Mouse (Mus musculus): ENCODE results near the gene Psmd6.
A peak's percentile ranks its signal among the peaks of the same experiment; 100 is the strongest.

The Psmd6 gene

GRCm38 (mm10) chr14:14120230-14121096, at the start of gene Psmd6:
Gene Psmd6 (minus strand): TSS chr14:14120984.
- DNase-seq (ENCODE audit: low spot score in 2 of 2) = peak; percentile 89 to 92

GRCm38 (mm10) chr14:14110710-14111109, 10.1 kb downstream of the Psmd6 start:
- no peak for DNase-seq (ENCODE audit: low spot score in 2 of 2)

- DNase-seq (ENCODE audit: low spot score in 2 of 2) = no peak
Observed at GRCm38 (mm10) chr14:14104930-14105318, 15.9 kb downstream of the Psmd6 start.

DNA sequence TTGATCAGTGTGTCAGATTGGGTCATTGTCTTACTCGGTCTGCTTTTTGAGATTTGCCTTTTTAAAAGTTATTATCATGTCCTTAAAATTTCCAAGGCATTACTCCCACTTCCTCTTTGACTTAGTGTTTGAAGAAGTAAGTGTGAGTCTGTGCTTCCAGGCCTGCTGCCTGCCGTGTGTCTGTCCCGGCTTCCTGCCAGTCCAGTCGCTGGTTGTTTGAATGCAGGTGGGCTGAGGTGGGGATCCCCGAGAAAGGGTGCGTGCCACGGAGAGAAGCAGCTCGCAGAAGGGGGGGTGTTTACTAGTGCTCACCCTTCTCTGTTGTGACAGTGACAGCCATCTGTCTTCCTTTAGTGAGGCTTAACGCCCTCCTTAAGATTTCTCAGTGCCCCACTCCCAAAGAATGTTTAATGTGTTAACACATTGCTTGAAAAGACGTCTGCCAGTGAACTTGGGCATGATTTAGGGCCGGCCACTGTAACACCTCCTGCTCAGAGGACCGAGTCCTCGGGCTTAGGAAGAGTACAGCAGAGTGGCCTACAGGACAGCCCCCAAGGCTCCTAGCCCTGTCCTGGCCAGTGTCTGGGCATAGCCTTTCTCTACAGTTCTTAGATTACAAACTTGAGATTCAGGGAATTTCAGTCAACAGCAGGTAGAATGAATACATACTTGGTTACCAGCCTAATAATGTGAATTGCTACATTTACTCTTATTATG, 16.4 kb downstream of the Psmd6 start:
- DNase-seq (ENCODE audit: low spot score in 2 of 2) = no peak

GRCm38 (mm10) chr14:14101296-14101695, 19.5 kb downstream of the Psmd6 start:
- DNase-seq (ENCODE audit: low spot score in 2 of 2) = no peak

DNA sequence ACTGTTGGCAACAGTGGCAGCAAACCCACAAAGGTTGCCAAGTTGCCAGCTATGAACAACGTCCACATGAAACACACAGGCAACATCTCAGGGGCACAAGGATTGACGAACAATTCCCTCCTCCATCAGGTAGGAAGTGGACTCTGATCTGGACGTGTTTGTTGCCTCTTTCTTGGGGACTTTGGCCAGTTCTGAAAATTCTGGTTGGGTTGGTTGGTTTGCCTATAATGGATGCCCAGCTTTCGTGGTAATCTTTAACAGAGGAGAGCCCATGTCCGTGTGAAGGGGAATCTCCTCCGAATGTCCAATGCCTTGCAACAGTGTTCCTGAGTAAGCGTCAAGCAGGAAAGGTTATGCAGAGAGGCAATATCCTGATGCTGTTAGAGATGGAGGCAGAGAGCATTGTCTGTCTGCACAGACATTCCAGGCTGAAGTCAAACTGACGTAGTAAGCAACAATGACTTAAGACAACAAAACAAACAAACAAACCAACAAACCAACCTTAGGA, 20.0 kb downstream of the Psmd6 start:
- no peak for DNase-seq (ENCODE audit: low spot score in 2 of 2)

GRCm38 (mm10) chr14:14098330-14098980, 22.3 kb downstream of the Psmd6 start:
- DNase-seq (ENCODE audit: low spot score in 2 of 2) = peak; percentile 88 to 95

DNA sequence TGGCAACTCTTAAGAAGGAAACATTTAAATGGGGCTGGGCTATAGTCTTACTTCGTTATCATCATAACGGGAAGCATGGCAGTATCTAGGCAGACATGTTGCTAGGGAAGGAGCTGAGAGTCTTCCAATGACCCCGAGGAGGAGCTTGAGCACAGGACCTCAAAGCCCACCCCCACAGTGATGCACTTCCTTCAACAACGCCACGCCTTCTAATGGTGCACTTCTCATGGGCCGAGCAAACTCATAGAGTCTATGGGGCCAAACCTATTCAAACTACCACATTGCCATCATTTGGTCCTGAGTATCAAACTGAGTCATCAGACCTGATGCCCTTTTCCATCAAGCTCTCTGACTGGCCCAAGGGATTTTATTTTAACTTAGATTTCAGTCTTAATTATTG, 30.2 kb downstream of the Psmd6 start:
- DNase-seq (ENCODE audit: low spot score in 2 of 2) = no peak

GRCm38 (mm10) chr14:14088016-14088791, 32.6 kb downstream of the Psmd6 start:
- no peak for DNase-seq (ENCODE audit: low spot score in 2 of 2)

DNA sequence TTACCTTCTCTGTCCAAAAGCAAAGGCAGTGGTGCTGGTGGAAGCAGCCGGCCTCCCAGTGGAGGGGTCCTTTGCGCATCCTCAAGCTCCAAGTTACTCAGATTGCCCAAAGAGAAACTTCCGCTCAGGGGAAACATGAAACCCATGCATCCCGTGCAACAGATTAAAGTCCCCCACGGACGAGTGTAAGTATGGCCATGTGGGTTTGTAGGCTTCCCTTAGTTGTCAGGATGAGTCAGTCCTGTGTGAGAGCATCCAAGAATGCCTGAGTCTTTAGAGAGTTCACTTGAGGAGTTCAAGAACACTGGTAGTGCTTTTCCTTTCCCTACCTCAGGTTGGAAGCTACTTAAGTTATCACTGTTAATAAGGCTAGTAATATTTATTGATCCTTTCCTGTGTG, 33.4 kb downstream of the Psmd6 start:
- no peak for DNase-seq (ENCODE audit: low spot score in 2 of 2)

DNA sequence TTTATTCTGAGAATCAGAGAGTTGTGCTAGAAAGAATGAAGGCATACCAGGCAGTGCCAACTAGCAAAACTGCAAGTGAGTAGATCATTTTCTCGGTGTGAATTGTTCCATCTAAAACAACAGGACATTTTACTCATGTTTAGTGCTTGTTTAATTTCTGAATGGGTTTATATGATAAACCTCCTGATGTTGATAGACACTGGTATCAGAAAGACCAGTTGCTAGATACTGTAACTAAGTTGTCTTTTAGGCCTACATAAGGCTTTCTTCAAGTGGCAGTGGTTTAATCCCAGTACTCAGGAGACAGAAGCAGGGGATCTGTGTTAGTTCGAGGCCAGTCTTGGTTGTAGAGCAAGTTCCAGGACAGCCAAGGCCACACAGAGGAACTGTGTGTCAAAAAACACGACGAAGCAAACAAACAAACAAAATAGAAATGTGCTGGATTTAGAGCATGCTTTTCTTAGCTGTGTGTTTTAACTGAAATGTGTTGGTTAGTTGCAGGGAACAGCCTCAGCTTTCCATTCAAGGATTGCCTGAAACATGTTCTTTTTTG, 34.0 kb downstream of the Psmd6 start:
- no peak for DNase-seq (ENCODE audit: low spot score in 2 of 2)

DNA sequence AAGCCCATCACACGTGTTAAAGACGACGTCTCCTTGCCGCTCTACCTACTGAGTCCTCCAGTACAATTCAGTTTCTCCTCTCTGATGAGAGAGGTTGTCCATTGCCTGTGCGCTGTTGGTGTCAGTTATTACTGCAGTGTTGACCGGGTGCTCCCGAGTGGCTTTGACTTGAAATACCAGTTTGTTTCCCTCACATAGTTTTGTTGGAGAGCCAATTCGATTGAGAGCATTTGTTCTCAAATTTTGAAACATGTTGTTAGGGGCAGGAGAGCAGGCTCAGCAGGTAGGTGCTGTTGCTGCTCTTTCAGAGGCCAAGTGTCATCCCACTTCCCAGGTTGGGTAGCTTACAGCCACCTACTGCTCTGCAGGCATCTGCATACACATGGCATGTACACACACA, 37.0 kb downstream of the Psmd6 start:
- no peak for DNase-seq (ENCODE audit: low spot score in 2 of 2)

DNA sequence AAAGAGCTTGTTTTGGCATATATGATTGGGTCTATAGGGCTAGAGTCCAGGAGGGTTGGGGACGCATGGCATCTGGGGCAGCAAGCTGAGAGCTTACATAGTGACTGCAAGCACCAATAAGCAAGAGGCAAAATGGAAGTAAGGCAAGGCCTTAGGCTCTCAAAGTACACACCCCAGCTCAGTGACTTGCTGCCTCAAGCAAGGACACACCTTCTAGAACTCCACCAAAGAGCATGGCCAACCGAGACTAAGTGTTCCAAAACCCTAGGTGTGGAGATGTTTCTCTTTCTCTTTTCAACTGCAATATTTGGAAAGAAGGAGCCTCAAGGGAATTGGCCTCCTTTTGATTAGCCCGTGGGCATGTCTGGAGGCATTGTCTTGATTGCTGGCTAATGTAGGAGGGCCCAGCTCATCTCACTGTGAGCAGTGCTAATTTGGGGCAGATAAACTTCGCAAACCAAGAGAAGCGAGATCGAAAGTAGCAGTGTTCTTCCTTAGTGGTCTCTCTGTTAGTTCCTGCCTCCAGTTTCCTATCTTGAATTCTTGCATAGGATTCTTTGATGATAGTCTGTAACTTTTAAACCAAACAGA, 40.1 kb downstream of the Psmd6 start:
- no peak for DNase-seq (ENCODE audit: low spot score in 2 of 2)

DNA sequence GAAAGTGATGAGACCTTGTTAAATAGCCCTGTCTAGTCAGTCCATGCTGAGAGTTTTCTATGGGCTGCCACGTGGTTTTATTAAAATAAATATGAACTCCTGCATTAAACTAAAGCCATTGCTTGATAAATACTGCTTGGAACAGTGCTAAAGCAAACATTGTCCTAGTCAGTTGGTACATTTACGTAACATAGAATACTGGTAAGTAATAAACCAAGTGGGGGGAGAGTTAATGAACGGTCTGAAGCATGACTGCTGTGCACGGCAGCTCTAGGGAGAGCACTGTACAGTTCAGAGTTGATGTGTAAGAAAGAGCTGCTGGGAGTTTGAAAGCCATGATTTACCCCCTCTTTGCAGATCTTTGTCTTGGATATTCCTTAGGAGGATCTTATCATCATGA, 49.3 kb downstream of the Psmd6 start:
- no peak for DNase-seq (ENCODE audit: low spot score in 2 of 2)

DNA sequence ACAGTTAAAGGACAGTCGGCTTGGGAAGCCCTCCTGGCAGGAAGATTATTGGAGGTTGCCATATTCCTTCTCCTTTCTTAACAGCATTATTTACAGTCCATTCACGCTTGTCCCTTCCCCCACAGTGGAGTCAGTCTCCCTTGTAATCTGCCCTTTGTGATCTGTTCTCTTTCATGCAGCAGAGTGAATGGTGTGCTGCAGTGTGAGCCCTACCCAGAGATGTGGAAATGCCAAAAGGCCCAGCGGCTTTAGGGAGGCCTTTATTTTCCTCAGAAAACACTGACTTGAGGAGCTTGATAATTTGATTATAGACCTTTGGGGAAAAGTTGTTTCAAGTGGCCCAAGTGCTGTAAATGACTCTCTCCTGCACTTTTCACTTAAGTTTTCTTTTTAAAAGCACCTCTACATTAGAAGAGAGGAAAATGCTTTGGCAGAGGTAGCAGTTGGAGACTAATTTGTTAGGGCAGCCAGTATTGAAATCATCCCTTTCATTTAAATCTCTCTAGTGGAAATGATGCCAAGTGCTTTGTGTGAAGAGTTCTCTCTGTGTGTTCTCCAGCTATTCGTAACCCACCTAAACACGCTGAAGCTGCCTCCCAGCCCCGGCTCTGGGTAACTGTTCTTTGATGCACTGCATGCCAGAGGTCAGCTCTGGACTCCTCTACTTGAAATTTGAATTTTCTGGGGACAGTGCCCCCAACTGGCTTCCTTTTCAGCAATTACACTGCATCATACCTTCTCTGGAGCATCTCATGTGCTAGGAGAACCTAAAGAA, 50.1 kb downstream of the Psmd6 start:
- DNase-seq (ENCODE audit: low spot score in 2 of 2) = no peak

DNA sequence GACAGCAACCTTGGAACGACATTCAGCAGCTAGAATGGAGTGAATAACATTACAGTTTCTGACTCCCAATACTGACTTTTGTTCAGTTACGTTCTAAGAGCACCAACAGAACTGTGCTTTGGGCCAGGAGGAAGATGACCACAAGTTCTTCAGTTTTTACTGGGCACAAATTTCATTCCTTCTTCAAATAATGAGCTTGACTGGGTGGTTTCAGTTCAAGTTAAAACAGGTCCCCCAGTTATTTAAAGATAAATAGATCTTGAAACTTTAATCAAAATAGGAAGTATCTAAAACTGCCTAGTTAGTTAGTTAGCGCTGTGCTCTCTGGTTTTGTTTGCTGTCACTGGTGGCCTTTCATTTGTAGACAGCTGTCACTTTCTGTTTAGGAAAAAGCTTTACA, 52.2 kb downstream of the Psmd6 start:
- DNase-seq (ENCODE audit: low spot score in 2 of 2) = no peak

- no peak for DNase-seq (ENCODE audit: low spot score in 2 of 2)
Observed at GRCm38 (mm10) chr14:14067648-14068472, 52.9 kb downstream of the Psmd6 start.

- DNase-seq (ENCODE audit: low spot score in 2 of 2) = no peak
Observed at GRCm38 (mm10) chr14:14066241-14066640, 54.5 kb downstream of the Psmd6 start.

DNA sequence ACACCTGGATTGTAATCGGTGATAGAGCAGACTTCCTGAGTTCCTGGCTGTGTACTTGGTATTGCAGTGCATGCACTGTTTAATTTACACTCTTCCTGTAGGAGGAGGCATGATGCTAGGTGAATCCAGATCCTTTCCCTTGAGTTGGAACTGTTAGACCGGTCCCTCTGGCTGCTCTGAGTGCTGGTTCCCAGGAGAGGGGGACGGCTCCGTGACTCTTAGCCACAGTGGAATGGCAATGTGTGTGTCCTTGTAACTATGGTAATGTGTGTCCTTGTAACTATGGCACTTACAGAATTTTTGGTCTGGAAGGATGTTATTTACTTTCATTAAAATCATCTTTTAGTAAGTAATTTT, 55.7 kb downstream of the Psmd6 start:
- DNase-seq (ENCODE audit: low spot score in 2 of 2) = no peak
